Mouse (Mus musculus) liver, postnatal 0 days (tissue): ENCODE results near the gene 1110008P14Rik.

Experiments
- CTCF ChIP-seq: sonication (generic); IDR thresholded peaks from 2 replicates; pipeline ENCODE4 v1.5.1; 2016; ENCODE audit warnings: antibody characterized with exemption, low read depth
- EP300 ChIP-seq: IDR thresholded peaks from 2 replicates; pipeline ENCODE4 v1.6.1; 2016; ENCODE audit warnings: antibody characterized with exemption, low read depth, mild to moderate bottlenecking

DNA sequence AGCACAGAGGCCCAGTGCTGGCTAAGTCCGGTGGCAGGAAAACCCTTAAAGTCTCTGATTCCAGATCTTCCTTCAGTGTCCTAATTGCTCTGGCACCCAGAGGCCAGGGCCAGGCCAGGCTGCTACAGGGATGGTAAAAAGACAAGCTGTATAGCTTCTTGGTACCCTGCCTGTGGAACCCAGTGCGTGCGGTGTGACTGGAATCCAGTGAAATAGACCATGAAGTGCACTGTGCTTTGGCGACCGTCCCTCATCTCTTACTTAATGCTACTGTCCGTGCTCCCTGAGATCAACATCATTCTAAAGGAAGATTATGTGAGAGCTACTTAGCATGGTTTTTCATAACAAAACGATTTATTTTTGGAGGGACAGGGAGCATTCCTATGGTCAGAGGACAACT, 29.7 kb upstream of the 1110008P14Rik start:
- TF ChIP-seq EP300 (no peak), CTCF (no peak)
